Mouse (Mus musculus) B cell, adult (primary cell): ENCODE data around the gene Gm14151. TPM values are rescaled to one million over a fixed set of nuclear protein-coding genes. Genes with fewer than 3 reads are reported as not detected.

Experiments used
- total RNA-seq: library from RNA; stranded (reverse); gene quantifications from 4 replicates; pipeline ENCODE4 v1.2.4, GENCODE M21; 2023; ENCODE audit not compliant: inconsistent age

Gene Gm14151
- total RNA-seq, result not detected in 4 replicates

GRCm38 (mm10) chr2:151092250-151092649, at the start of gene Gm14151:
Gene Gm14151 (minus strand): TSS chr2:151092350.

GRCm38 (mm10) chr2:151097945-151098344, 5.8 kb upstream of the Gm14151 start, which contains the start of gene Gm14147:
Gene Gm14147 (plus strand): TSS chr2:151098245.

GRCm38 (mm10) chr2:151039232-151039695, 52.9 kb downstream of the Gm14151 start, which contains the start of the genes Ninl and Nanp:
Gene Ninl (minus strand): TSS chr2:151039382.
Gene Nanp (minus strand): TSS chr2:151039398.

Other genes starting within 250 kb of the Gm14151 start
- 54.4 to 65.2 TPM (median 61.0 TPM) in 4 replicates for gene Abhd12, start 187.6 kb downstream of the Gm14151 start, total RNA-seq
- 3.9 to 5.8 TPM (median 5.1 TPM) in 4 replicates for gene Gins1, start 186.9 kb downstream of the Gm14151 start, total RNA-seq
- 0.22 to 0.24 TPM in 2 of 4 replicates, not detected in the others for gene Ninl, start 53.0 kb downstream of the Gm14151 start, total RNA-seq
- 4.2 to 7.1 TPM (median 4.8 TPM) in 4 replicates for gene Nanp, start 53.0 kb downstream of the Gm14151 start, total RNA-seq
- gene Gm14147, start 5.9 kb upstream of the Gm14151 start, total RNA-seq, result not detected in 4 replicates